Mouse (Mus musculus) neural tube, embryonic 13.5 days (tissue): ENCODE data around the gene H6pd. TPM values are rescaled to one million over a fixed set of nuclear protein-coding genes. Genes with fewer than 3 reads are reported as not detected.

Source experiments
- ATAC-seq: fragments of 200-750 bp; cut with Nextera tagmentation; 2 replicates; pipeline ENCODE4 v1.8.0; 2017; ENCODE audit warnings: low read depth, mild to moderate bottlenecking, moderate TSS enrichment, moderate library complexity
- H3K27ac ChIP-seq: fragments of 300-500 bp; sonication (generic); replicated peaks from 2 replicates; pipeline ENCODE4 v1.5.1; 2015; ENCODE audit warnings: moderate library complexity, mild to moderate bottlenecking, inconsistent platforms
- H3K27me3 ChIP-seq: fragments of 300-500 bp; sonication (generic); 2 replicates; pipeline ENCODE4 v1.6.1; 2015; ENCODE audit warnings: mild to moderate bottlenecking, inconsistent platforms
- H3K36me3 ChIP-seq: fragments of 300-500 bp; sonication (generic); 2 replicates; pipeline ENCODE4 v1.6.1; 2015; ENCODE audit warnings: mild to moderate bottlenecking, inconsistent platforms
- H3K4me1 ChIP-seq: fragments of 300-500 bp; sonication (generic); replicated peaks from 2 replicates; pipeline ENCODE4 v1.6.1; 2015; ENCODE audit warnings: inconsistent platforms
- H3K4me2 ChIP-seq: fragments of 300-500 bp; sonication (generic); 2 replicates; pipeline ENCODE4 v1.6.1; 2015; ENCODE audit warnings: inconsistent platforms, mild to moderate bottlenecking, moderate library complexity
- H3K4me3 ChIP-seq: fragments of 300-500 bp; sonication (generic); 2 replicates; pipeline ENCODE4 v1.5.1; 2015; ENCODE audit warnings: mild to moderate bottlenecking, inconsistent platforms
- H3K9ac ChIP-seq: fragments of 300-500 bp; sonication (generic); 2 replicates; pipeline ENCODE4 v1.6.1; 2015; ENCODE audit warnings: moderate library complexity, mild to moderate bottlenecking, inconsistent platforms
- H3K9me3 ChIP-seq: fragments of 300-500 bp; sonication (generic); 2 replicates; pipeline ENCODE4 v1.6.1; 2016; ENCODE audit warnings: inconsistent platforms
- WGBS: fragments of 180-500 bp; shearing (Covaris S2); methylation state at CpG from one replicate; pipeline ENCODE4 v1.1.7; 2015; 5-methylcytosine and 5-hydroxymethylcytosine counted together
- polyA plus RNA-seq: library from polyadenylated mRNA; unstranded; fragments of >200 nt; fragmentation: Nextera tagmentation; extraction: Ambion mirVana; gene quantifications from 2 replicates; pipeline ENCODE4 v1.2.1, GENCODE M21; 2015

The H6pd gene
- polyA plus RNA-seq, 1 experiment from 2014 or later, result 3.5 TPM

DNA sequence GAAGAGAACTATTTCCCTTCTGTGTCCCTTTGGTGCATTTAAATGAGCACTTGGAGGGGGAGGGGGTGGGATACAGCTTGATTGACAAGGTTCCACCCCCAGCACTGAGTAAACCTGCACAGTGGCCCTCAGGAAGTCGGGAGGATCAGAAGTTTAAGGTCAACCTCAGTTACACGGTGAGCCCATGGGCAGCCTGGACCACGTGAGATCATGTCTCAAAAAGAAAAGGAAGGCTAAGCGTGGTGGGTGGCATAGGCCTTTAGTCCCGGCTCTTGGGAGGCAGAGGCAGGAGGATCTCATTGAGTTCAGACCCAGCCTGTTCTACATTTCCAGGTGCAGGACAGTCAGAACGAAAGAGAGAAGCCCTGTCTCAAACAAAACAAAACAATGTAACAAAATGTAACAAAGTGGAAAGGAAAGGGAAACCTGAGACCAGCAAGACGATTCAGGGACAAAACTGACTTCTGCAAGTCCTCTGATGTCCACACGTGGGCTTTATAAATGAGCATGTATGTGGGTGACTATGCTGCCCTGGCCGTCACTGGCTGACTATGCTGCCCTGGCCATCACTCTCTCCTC, 31.3 kb upstream of the H6pd start:
- no peak overlapping the region for H3K27ac ChIP-seq
- H3K9me3 ChIP-seq, result no peaks in the 10 kb centered on the region
- H3K4me2 ChIP-seq, result no peak overlapping the region
- H3K9ac ChIP-seq, result no peak overlapping the region
- no peaks in the 10 kb centered on the region for H3K36me3 ChIP-seq
- no peak overlapping the region for H3K4me3 ChIP-seq
- H3K27me3 ChIP-seq, result peaks cover 15% of the 10 kb centered on the region
- WGBS, result 81% methylated on average over 9 of the region's 9 CpGs
- no peak for ATAC-seq
- peaks cover 2% of the 10 kb centered on the region; the same call in 1 of the 2 replicates for H3K4me1 ChIP-seq

- Histone ChIP-seq H3K4me2 (no peak overlapping the region), H3K9ac (no peak overlapping the region), H3K27me3 (peaks cover 23% of the 10 kb centered on the region), H3K36me3 (no peaks in the 10 kb centered on the region), H3K9me3 (no peaks in the 10 kb centered on the region), H3K4me3 (no peak overlapping the region), H3K4me1 (peaks cover 11% of the 10 kb centered on the region), H3K27ac (no peak overlapping the region)
- WGBS, result 87% methylated on average over 7 of the region's 7 CpGs
- no peak for ATAC-seq
These were observed 29.7 kb upstream of the H6pd start for GRCm38 (mm10) chr4:150038533-150038932.

GRCm38 (mm10) chr4:150036094-150036493, 27.3 kb upstream of the H6pd start:
- Histone ChIP-seq H3K27ac (no peak overlapping the region), H3K36me3 (no peaks in the 10 kb centered on the region), H3K4me1 (peaks cover 23% of the 10 kb centered on the region), H3K9me3 (no peaks in the 10 kb centered on the region), H3K4me3 (no peak overlapping the region), H3K27me3 (peaks cover 47% of the 10 kb centered on the region), H3K9ac (no peak overlapping the region), H3K4me2 (no peak overlapping the region)
- no peak for ATAC-seq
- 83% methylated on average over 6 of the region's 6 CpGs for WGBS

DNA sequence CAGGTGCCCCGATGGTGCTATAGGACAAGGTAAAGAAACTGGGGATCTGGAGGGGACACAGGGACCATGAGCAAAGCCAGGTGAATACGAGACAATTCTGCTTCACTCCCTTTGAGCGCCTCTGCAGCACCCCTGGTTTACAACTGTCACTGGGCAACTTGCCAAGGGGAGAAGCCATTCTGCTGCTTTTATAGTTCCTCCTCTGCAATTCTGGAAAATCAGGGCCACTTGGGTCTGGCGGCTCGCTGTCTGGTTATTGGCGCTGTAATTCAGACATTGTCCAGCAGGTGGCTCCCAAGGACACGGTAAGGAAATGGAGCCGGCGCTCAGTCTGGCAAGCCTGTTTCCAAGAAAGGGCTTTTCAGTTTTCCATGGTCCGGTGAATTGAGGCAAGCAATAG, 26.5 kb upstream of the H6pd start:
- H3K9ac ChIP-seq, result no peak overlapping the region
- H3K4me3 ChIP-seq, result no peak overlapping the region
- H3K4me1 ChIP-seq, result peaks cover 31% of the 10 kb centered on the region
- no peak overlapping the region for H3K27ac ChIP-seq
- no peak for ATAC-seq
- no peaks in the 10 kb centered on the region for H3K36me3 ChIP-seq
- H3K4me2 ChIP-seq, result no peak overlapping the region
- no peaks in the 10 kb centered on the region for H3K9me3 ChIP-seq
- WGBS, result 14% methylated on average over 10 of the region's 10 CpGs
- H3K27me3 ChIP-seq, result peaks cover 55% of the 10 kb centered on the region

DNA sequence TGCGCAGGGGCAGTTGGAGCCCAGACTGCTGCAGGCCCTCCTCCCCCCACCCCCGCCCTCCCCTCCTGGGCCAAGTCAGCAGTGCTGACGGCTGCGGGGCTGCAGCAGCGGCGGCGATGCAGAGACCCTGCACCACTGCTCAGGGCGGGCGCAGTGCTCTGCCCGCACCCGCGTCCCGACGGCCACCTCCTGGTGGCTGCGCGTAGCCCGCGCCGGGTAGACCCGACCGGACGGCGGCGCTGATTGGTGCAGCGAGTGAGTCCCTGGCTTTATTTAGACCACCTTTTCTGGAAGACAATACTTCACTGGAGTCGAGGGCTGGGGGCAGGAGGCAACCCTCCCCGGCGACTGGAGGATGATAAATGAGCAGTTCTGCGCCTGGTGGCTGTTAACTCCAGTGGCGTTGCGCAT, 24.4 kb upstream of the H6pd start:
- H3K27ac ChIP-seq, result no peak overlapping the region

DNA sequence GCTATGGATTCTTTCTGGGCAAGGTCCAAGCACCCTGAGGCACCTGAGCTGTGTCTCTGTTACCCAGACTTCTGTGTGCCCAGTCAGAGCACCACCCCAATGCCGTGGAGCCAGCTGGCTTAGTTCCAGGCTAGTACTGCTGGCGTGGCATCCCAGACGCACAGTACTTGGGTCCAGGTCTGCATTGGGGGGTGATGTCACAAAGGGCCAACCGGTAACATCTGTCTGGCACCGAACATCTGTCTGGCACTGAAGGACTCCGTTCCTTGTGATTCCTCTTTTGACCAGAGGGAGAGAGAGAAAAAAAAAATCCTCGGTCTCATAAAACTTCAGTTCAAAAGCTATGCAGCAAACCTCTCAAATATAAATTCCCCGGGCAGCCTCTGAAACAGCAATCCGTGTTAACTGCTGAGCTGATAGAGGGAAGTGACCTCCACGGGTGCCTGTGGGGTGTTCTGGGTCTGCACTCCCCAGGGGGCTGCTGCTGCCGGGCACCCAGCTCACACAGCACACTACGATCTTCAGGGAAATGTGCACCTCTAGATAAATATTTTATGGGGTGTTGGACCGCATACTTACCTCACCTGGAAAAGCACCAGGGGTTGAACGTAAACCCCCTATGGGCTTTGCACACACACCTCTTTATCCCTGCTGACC, 22.5 kb upstream of the H6pd start:
- no peak for ATAC-seq
- Histone ChIP-seq H3K9ac (peak overlapping the region; percentile 60), H3K4me3 (peak overlapping the region; percentile 42), H3K9me3 (no peaks in the 10 kb centered on the region), H3K27me3 (peaks cover 91% of the 10 kb centered on the region), H3K27ac (no peak overlapping the region), H3K36me3 (no peaks in the 10 kb centered on the region), H3K4me2 (peak overlapping the region; percentile 87), H3K4me1 (peaks cover 42% of the 10 kb centered on the region)
- WGBS, result 20% methylated on average over 14 of the region's 14 CpGs

More for the DNA sequence above, 24.4 kb upstream of the H6pd start:
- Histone ChIP-seq H3K36me3 (no peaks in the 10 kb centered on the region), H3K4me3 (peak overlapping the region; percentile 33), H3K9me3 (no peaks in the 10 kb centered on the region), H3K4me1 (peaks cover 42% of the 10 kb centered on the region), H3K9ac (peak overlapping the region; percentile 58; the same call in 1 of the 2 replicates), H3K4me2 (peak overlapping the region; percentile 57), H3K27me3 (peaks cover 75% of the 10 kb centered on the region)
- under 1% methylated on average over 31 of the region's 31 CpGs for WGBS
- peak; percentile 61; the same call in 1 of the 2 replicates for ATAC-seq

- under 1% methylated on average over 28 of the region's 28 CpGs for WGBS
These were observed 21.8 kb upstream of the H6pd start for GRCm38 (mm10) chr4:150030449-150031233.

DNA sequence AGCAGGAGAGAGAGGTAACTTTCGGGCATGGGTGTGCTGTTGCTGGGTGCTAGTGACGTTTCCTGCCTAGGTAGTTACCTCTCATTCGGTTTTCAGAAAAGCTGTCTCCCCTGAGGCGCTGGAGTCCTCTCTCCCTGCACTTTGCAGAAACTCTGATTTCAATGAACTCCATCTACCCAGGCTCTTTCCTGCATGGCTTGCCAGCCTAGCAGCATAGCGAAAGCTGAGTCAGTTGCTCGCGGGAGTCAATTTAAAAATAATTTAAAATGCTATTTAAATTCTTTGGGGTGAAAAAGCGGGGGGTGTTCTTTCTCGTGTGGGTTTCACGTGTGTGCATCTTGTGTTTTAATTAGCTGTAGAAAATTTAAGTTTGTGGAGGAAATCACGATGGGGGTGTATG, 21.1 kb upstream of the H6pd start:
- Histone ChIP-seq H3K27ac (no peak overlapping the region), H3K4me3 (peak overlapping the region; percentile 42), H3K9me3 (no peaks in the 10 kb centered on the region), H3K4me2 (peak overlapping the region; percentile 87), H3K36me3 (no peaks in the 10 kb centered on the region), H3K4me1 (peaks cover 38% of the 10 kb centered on the region), H3K9ac (no peak overlapping the region; the same call in 1 of the 2 replicates), H3K27me3 (peaks cover 82% of the 10 kb centered on the region)
- no peak for ATAC-seq
- 4% methylated on average over 11 of the region's 11 CpGs for WGBS

More at GRCm38 (mm10) chr4:150030449-150031233, 21.8 kb upstream of the H6pd start:
- ATAC-seq, result no peak
- no peak overlapping the region for H3K27ac ChIP-seq
- peak overlapping the region; percentile 42 for H3K4me3 ChIP-seq
- H3K9me3 ChIP-seq, result no peaks in the 10 kb centered on the region
- H3K4me1 ChIP-seq, result peaks cover 42% of the 10 kb centered on the region
- peak overlapping the region; percentile 60 for H3K9ac ChIP-seq
- peaks cover 86% of the 10 kb centered on the region for H3K27me3 ChIP-seq
- H3K36me3 ChIP-seq, result no peaks in the 10 kb centered on the region
- peak overlapping the region; percentile 87 for H3K4me2 ChIP-seq

DNA sequence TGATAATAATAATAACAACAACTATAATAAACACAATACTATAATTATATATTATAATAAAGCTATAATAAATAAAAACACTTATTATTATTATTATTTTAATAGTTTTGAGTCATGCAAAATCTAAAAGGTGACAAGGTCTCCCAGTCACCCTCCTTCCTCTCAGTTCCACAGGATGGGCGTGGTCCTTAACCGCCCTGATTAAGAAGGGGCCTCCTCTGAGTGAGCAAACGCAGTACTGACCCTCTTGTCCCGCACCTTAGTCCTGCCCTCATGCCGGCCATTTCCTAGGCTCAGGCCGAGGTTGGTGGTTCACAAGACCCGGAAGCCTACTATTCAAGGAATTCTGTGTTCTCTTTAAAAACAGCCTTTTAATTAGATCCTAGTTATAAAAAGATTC, 14.7 kb upstream of the H6pd start:
- Histone ChIP-seq H3K27me3 (peaks cover 19% of the 10 kb centered on the region), H3K4me3 (no peak overlapping the region), H3K27ac (no peak overlapping the region), H3K9me3 (no peaks in the 10 kb centered on the region), H3K4me1 (no peaks in the 10 kb centered on the region; the same call in 1 of the 2 replicates), H3K4me2 (no peak overlapping the region), H3K9ac (no peak overlapping the region), H3K36me3 (no peaks in the 10 kb centered on the region)
- no peak for ATAC-seq
- WGBS, result 69% methylated on average over 7 of the region's 7 CpGs

GRCm38 (mm10) chr4:150019741-150020380, 11.0 kb upstream of the H6pd start:
- no peaks in the 10 kb centered on the region for H3K27me3 ChIP-seq
- no peak overlapping the region for H3K9ac ChIP-seq
- no peaks in the 10 kb centered on the region for H3K36me3 ChIP-seq
- ATAC-seq, result no peak
- 86% methylated on average over 15 of the region's 15 CpGs for WGBS
- no peaks in the 10 kb centered on the region for H3K4me1 ChIP-seq
- no peak overlapping the region for H3K4me3 ChIP-seq
- H3K27ac ChIP-seq, result no peak overlapping the region
- H3K4me2 ChIP-seq, result no peak overlapping the region
- no peaks in the 10 kb centered on the region for H3K9me3 ChIP-seq

GRCm38 (mm10) chr4:150015436-150015835, 6.6 kb upstream of the H6pd start:
- H3K9me3 ChIP-seq, result no peaks in the 10 kb centered on the region
- H3K4me2 ChIP-seq, result no peak overlapping the region
- H3K27me3 ChIP-seq, result no peaks in the 10 kb centered on the region
- WGBS, result 64% methylated on average over 7 of the region's 7 CpGs
- ATAC-seq, result no peak
- no peak overlapping the region for H3K4me3 ChIP-seq
- H3K9ac ChIP-seq, result no peak overlapping the region
- H3K36me3 ChIP-seq, result no peaks in the 10 kb centered on the region
- H3K4me1 ChIP-seq, result no peaks in the 10 kb centered on the region
- no peak overlapping the region for H3K27ac ChIP-seq
